Mouse (Mus musculus): ENCODE data around the gene Camk1d.

DNA sequence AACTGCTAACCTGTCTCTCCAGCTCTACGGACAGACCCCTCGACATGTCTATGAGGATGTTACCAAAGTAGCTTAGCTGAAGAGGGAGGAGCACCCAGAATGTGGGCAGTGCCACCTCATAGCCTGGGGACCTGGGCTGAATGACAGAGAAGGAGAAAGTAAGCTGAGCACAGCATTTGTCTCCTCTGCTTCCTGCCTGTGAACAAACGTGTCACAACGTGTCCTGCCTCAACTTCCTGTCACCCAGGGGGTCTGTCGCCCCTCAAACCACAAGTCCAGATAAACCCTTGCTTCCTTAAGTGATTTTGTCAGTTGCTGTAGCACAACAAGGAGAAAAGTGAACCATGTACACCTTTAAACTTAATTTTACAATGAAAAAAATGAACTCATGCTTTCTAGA, 71.7 kb downstream of the Camk1d start:
- TF ChIP-seq POLR2A (IDR thresholded peaks at IDR 0.05; ENCODE audit: control insufficient read depth, extremely low read depth, insufficient read depth, low read length, poor library complexity) (no peak), CTCF (IDR thresholded peaks at IDR 0.05; ENCODE audit: borderline replicate concordance, control insufficient read depth, extremely low read depth, insufficient read depth, low read length, poor library complexity) (no peak)
